28 mouse cellular contexts compared by ENCODE assay signal in the genomic region with DNA sequence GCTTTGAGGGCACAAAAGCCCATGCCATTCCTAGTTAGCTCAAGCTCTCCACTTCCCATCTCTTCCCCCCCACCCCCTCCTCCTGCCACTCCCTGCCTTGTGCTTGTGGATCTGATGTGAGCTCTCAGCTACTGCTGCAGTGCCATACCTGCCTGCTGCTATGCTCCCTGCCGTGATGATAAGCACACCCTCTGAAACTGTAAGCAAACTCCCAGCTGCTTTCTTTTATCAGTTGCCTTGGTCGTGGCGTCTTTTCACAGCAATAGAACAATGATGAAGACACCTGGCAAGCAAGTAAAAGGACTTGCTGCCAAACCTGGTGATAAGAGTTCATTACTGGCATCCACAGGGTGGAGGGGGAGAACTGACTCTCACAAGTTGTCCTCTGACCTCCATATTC. TPM values are rescaled to one million over a fixed set of nuclear protein-coding genes. Genes with fewer than 3 reads are reported as not detected.
A peak's percentile ranks its signal among the peaks of the same experiment; 100 is the strongest.
DNase-seq lines count a peak whose midpoint lies in the region; TF ChIP-seq lines count a peak whose summit lies in the region.
"Had no signal": no experiment of that assay in that cellular context is flagged by ENCODE, and none has a peak within 500 bp of the region (broad histone marks: within the 10 kb centered on the region; RNA-seq: fewer than 3 reads in every experiment).

No protein-coding gene starts in this region.

- no peak overlapping the region for H3K4me3 ChIP-seq in layer of hippocampus, adult 2 months
- no peak overlapping the region for H3K4me3 ChIP-seq in MEL (ENCODE audit: control insufficient read depth in 1 of 2, insufficient read depth in 1 of 2, low read depth in 2 of 2, low read length in 2 of 2)
- H3K4me3 ChIP-seq: forebrain, embryonic 10.5 days; forebrain, embryonic 13.5 days; gastrocnemius, adult 2 months; heart, embryonic 12.5 days; heart, embryonic 15.5 days had no signal

- H3K9ac ChIP-seq in MEL (ENCODE audit: control insufficient read depth, low read depth, low read length, poor library complexity, severe bottlenecking): no peak overlapping the region
- H3K9ac ChIP-seq: forebrain, embryonic 13.5 days; forebrain, postnatal 0 days; heart, embryonic 12.5 days; heart, embryonic 15.5 days; hindbrain, embryonic 14.5 days had no signal

- no peak for TF ChIP-seq RAD21 in MEL (IDR thresholded peaks at IDR 0.05; ENCODE audit: low read depth, low read length)

- H3K4me1 ChIP-seq in MEL (ENCODE audit: control insufficient read depth in 1 of 2, insufficient read depth in 2 of 2, low read length in 2 of 2): no peaks in the 10 kb centered on the region
- H3K4me1 ChIP-seq: forebrain, embryonic 13.5 days had no signal

- DNase-seq in layer of hippocampus, adult 2 months (ENCODE audit: low spot score in 2 of 2): no peak
- DNase-seq in layer of hippocampus, postnatal 14 days (ENCODE audit: low spot score in 2 of 2): no peak
- no peak for DNase-seq in MEL (ENCODE audit: low read depth, low spot score)
- peak; percentile 9 for DNase-seq in ZHBTc4 (ENCODE audit: low read depth, low spot score)
- no peak for DNase-seq in embryo, embryonic 10.5 days (ENCODE audit: low spot score)
- DNase-seq in cerebellum, adult 18-20 months: no peak
- DNase-seq: cerebellum, adult 2 months; cerebellum, postnatal 10 days; cerebellum, postnatal 36 days; forebrain, postnatal 0 days; gastrocnemius, adult 2 months; gastrocnemius, postnatal 14 days; heart, postnatal 4 days had no signal

- no peaks in the 10 kb centered on the region for H3K9me3 ChIP-seq in MEL (replicated peaks; ENCODE audit: insufficient read depth, low read length)
- H3K9me3 ChIP-seq: forebrain, embryonic 10.5 days; forebrain, embryonic 13.5 days; G1E; heart, embryonic 12.5 days; heart, embryonic 15.5 days had no signal

- H3K36me3 ChIP-seq in MEL (ENCODE audit: control insufficient read depth in 1 of 2, insufficient read depth in 2 of 2, low read length in 2 of 2): no peaks in the 10 kb centered on the region
- H3K36me3 ChIP-seq: forebrain, embryonic 10.5 days; G1E; heart, embryonic 12.5 days; heart, embryonic 15.5 days had no signal

- TF ChIP-seq EP300 in MEL (IDR thresholded peaks at IDR 0.05; ENCODE audit: low read depth in 1 of 2, low read length in 2 of 2): no peak

- H3K27ac ChIP-seq in layer of hippocampus, adult 2 months: peak overlapping the region; percentile 32; the same call in 1 of the 2 replicates
- H3K27ac ChIP-seq in MEL (ENCODE audit: control insufficient read depth, low read depth, low read length): no peak overlapping the region
- H3K27ac ChIP-seq: forebrain, embryonic 10.5 days; forebrain, embryonic 13.5 days; gastrocnemius, adult 2 months; heart, embryonic 15.5 days; hindbrain, embryonic 14.5 days; hindbrain, postnatal 0 days had no signal

- TF ChIP-seq POLR2A in MEL (IDR thresholded peaks at IDR 0.05; ENCODE audit: control insufficient read depth in 1 of 2, insufficient read depth in 1 of 2, low read depth in 1 of 2, low read length in 2 of 2, poor library complexity in 1 of 2): no peak

- no peak for TF ChIP-seq CTCF in layer of hippocampus, adult 2 months (conservative IDR thresholded peaks at IDR 0.05)
- no peak for TF ChIP-seq CTCF in MEL (IDR thresholded peaks at IDR 0.05 in 2 of 3, conservative IDR thresholded peaks at IDR 0.05 in 1 of 3; ENCODE audit: control insufficient read depth in 1 of 3, insufficient read depth in 1 of 3, low read depth in 2 of 3, low read length in 3 of 3, poor library complexity in 1 of 3, severe bottlenecking in 1 of 3)

- H3K27me3 ChIP-seq in MEL (ENCODE audit: control insufficient read depth in 1 of 2, insufficient read depth in 2 of 2, low read length in 2 of 2): peaks cover 9 to 21% of the 10 kb centered on the region in 2 experiments
- H3K27me3 ChIP-seq: CH12.LX; forebrain, embryonic 13.5 days; heart, embryonic 12.5 days; heart, embryonic 15.5 days had no signal

- no peaks in the 10 kb centered on the region for H3K79me2 ChIP-seq in MEL (ENCODE audit: control insufficient read depth, insufficient read depth, low read length, poor library complexity)

TF ChIP-seq in MEL, 35 proteins besides CTCF, POLR2A, EP300 and RAD21:
- 0 out of 2 replicates have a peak, but pooled peaks have one; percentile 7 for TF ChIP-seq ETS1 (IDR thresholded peaks at IDR 0.05; ENCODE audit: low read depth, low read length)
- TF ChIP-seq ZMIZ1 (IDR thresholded peaks at IDR 0.05; ENCODE audit: low read depth, low read length): no peak
- 0 out of 2 replicates have a peak, but pooled peaks have one; percentile 16 for TF ChIP-seq TCF12 (IDR thresholded peaks at IDR 0.05; ENCODE audit: low read depth, low read length)

RNA-seq across cellular contexts. Expression of a gene that starts 18.6 kb away (rescaled TPM):
- total RNA-seq in layer of hippocampus, adult 2 months (2021): 1 to 10 TPM; 6.6 to 9.7 TPM
- total RNA-seq in layer of hippocampus, postnatal 14 days (2021): 10 to 100 TPM; 17.9 to 18.8 TPM
- total RNA-seq in MEL (2012; rRNA removed): not detected in 2 replicates
- polyA plus RNA-seq in MEL (2012; ENCODE audit: insufficient read depth in 1 of 2, insufficient read length in 2 of 2, low read depth in 1 of 2, low replicate concordance in 2 of 2, missing spikeins in 1 of 2): not detected
- total RNA-seq: CH12.LX; gastrocnemius, adult 2 months; gastrocnemius, postnatal 14 days; gastrocnemius, postnatal 4 days; heart, adult 18-20 months; heart, postnatal 4 days had no signal
- polyA plus RNA-seq: G1E; heart, embryonic 12.5 days; inflammation-experienced regulatory T-cells, adult 6 months had no signal

RNA-seq across cellular contexts. Expression of a gene that starts 45.4 kb away (rescaled TPM):
- total RNA-seq in layer of hippocampus, adult 2 months (2021): 1 to 10 TPM; 2.2 to 2.8 TPM
- 1 to 10 TPM; 1.6 to 3.3 TPM for total RNA-seq in layer of hippocampus, postnatal 14 days (2021)
- total RNA-seq in MEL (2012; rRNA removed): not detected in 2 replicates
- not detected for polyA plus RNA-seq in MEL (2012; ENCODE audit: insufficient read depth in 1 of 2, insufficient read length in 2 of 2, low read depth in 1 of 2, low replicate concordance in 2 of 2, missing spikeins in 1 of 2)
- total RNA-seq: adrenal gland, postnatal 10 days; adrenal gland, postnatal 36 days; CH12.LX; gastrocnemius, adult 2 months; gastrocnemius, postnatal 14 days; gastrocnemius, postnatal 4 days; heart, adult 18-20 months; heart, postnatal 10 days; heart, postnatal 4 days had no signal
- polyA plus RNA-seq: forebrain, embryonic 10.5 days; G1E; heart, embryonic 12.5 days; heart, embryonic 15.5 days; inflammation-experienced regulatory T-cells, adult 6 months; intestine, embryonic 16.5 days had no signal
